Mouse (Mus musculus): Measurements from ENCODE around the gene Tpm3. TPM values are rescaled to one million over a fixed set of nuclear protein-coding genes. Genes with fewer than 3 reads are reported as not detected.
A peak's percentile ranks its signal among the peaks of the same experiment; 100 is the strongest.

Tpm3 gene
- polyA plus RNA-seq, 1 experiment from 2014 or later = 392 TPM

MicroRNAs within 50 kb of the gene (microRNA counts, 519-probe panel; counts per million panel counts)
- microRNA mmu-miR-190b = 4,137 counts per million, percentile 67 among the panel's probes with 10 or more counts

Small RNAs within 50 kb of the gene (microRNA-seq; reads per million reads assigned to microRNA genes)
- gene Mir190b = 26.1 reads per million, percentile 33 among the genes with 10 or more reads in this experiment

Other genes starting within 250 kb of the Tpm3 start
- 1.7 and 2.1 TPM in 2 replicates for gene She, start 241.3 kb upstream of the Tpm3 start, polyA plus RNA-seq (2015; fragmentation: Nextera tagmentation; extraction: Ambion mirVana)
- 0.98 and 1.1 TPM in 2 replicates for gene Il6ra, start 159.5 kb upstream of the Tpm3 start, polyA plus RNA-seq (2015; fragmentation: Nextera tagmentation; extraction: Ambion mirVana)
- gene Atp8b2, start 109.1 kb upstream of the Tpm3 start, polyA plus RNA-seq (2015; fragmentation: Nextera tagmentation; extraction: Ambion mirVana) = 13.4 TPM in 2 replicates
- 127 and 129 TPM in 2 replicates for gene Hax1, start 73.9 kb upstream of the Tpm3 start, polyA plus RNA-seq (2015; fragmentation: Nextera tagmentation; extraction: Ambion mirVana)
- 225 and 227 TPM in 2 replicates for gene 4933434E20Rik, start 21.0 kb upstream of the Tpm3 start, polyA plus RNA-seq (2015; fragmentation: Nextera tagmentation; extraction: Ambion mirVana)
- gene Ubap2l, start 20.0 kb upstream of the Tpm3 start, polyA plus RNA-seq (2015; fragmentation: Nextera tagmentation; extraction: Ambion mirVana) = 157 TPM in 2 replicates
- gene Nup210l, start 31.5 kb downstream of the Tpm3 start, polyA plus RNA-seq (2015; fragmentation: Nextera tagmentation; extraction: Ambion mirVana) = 0.31 and 0.44 TPM in 2 replicates
- gene Rps27, start 141.0 kb downstream of the Tpm3 start, polyA plus RNA-seq (2015; fragmentation: Nextera tagmentation; extraction: Ambion mirVana) = 1,053 and 1,153 TPM in 2 replicates
- gene Rab13, start 141.0 kb downstream of the Tpm3 start, polyA plus RNA-seq (2015; fragmentation: Nextera tagmentation; extraction: Ambion mirVana) = 28.9 and 29.8 TPM in 2 replicates
- gene Jtb, start 158.9 kb downstream of the Tpm3 start, polyA plus RNA-seq (2015; fragmentation: Nextera tagmentation; extraction: Ambion mirVana) = 87.8 and 96.1 TPM in 2 replicates
- gene Creb3l4, start 170.9 kb downstream of the Tpm3 start, polyA plus RNA-seq (2015; fragmentation: Nextera tagmentation; extraction: Ambion mirVana) = 3.0 TPM in 2 replicates
- gene Slc39a1, start 175.5 kb downstream of the Tpm3 start, polyA plus RNA-seq (2015; fragmentation: Nextera tagmentation; extraction: Ambion mirVana) = 52.7 and 54.9 TPM in 2 replicates
- 18.8 and 19.8 TPM in 2 replicates for gene Crtc2, start 181.5 kb downstream of the Tpm3 start, polyA plus RNA-seq (2015; fragmentation: Nextera tagmentation; extraction: Ambion mirVana)
- gene Dennd4b, start 192.5 kb downstream of the Tpm3 start, polyA plus RNA-seq (2015; fragmentation: Nextera tagmentation; extraction: Ambion mirVana) = 4.6 and 5.7 TPM in 2 replicates
- gene Gatad2b, start 220.5 kb downstream of the Tpm3 start, polyA plus RNA-seq (2015; fragmentation: Nextera tagmentation; extraction: Ambion mirVana) = 16.0 and 17.0 TPM in 2 replicates